Mouse (Mus musculus): Measurements from ENCODE around the gene Wdr83. TPM values are rescaled to one million over a fixed set of nuclear protein-coding genes. Genes with fewer than 3 reads are reported as not detected.
A peak's percentile ranks its signal among the peaks of the same experiment; 100 is the strongest.

Wdr83 gene
- polyA plus RNA-seq, 1 experiment from 2014 or later = 47.0 TPM

- Histone ChIP-seq H3K27ac (ENCODE audit: low read length) (no peak overlapping the region), H3K9ac (ENCODE audit: low read length) (no peak overlapping the region), H3K27me3 (ENCODE audit: control insufficient read depth, insufficient read depth, low read length) (no peaks in the 10 kb centered on the region), H3K36me3 (ENCODE audit: control insufficient read depth, insufficient read depth) (peaks cover 36% of the 10 kb centered on the region), H3K4me2 (ENCODE audit: low read depth, low read length) (no peak overlapping the region), H3K9me3 (replicated peaks; ENCODE audit: control insufficient read depth, low read length) (no peaks in the 10 kb centered on the region), H3K4me1 (ENCODE audit: control insufficient read depth, insufficient read depth, low read length) (peaks cover 3% of the 10 kb centered on the region), H3K4me3 (ENCODE audit: low read length) (no peak overlapping the region)
- WGBS = 79% methylated on average over 7 of the region's 7 CpGs
- ATAC-seq (replicated peaks; ENCODE audit: extremely low read depth, insufficient read depth, low FRiP score) = no peak
Observed at GRCm38 (mm10) chr8:85057367-85057766, 23.7 kb downstream of the Wdr83 start.

GRCm38 (mm10) chr8:85043619-85044018, 37.5 kb downstream of the Wdr83 start:
- H3K9ac ChIP-seq (ENCODE audit: low read length) = no peak overlapping the region

GRCm38 (mm10) chr8:85037681-85038531, 43.2 kb downstream of the Wdr83 start:
- peaks cover 20% of the 10 kb centered on the region for H3K4me1 ChIP-seq (ENCODE audit: control insufficient read depth, insufficient read depth, low read length)
- peak overlapping the region; percentile 98 for H3K27ac ChIP-seq (ENCODE audit: low read length)
- ATAC-seq (replicated peaks; ENCODE audit: extremely low read depth, insufficient read depth, low FRiP score) = no peak
- peak overlapping the region; percentile 87 for H3K4me2 ChIP-seq (ENCODE audit: low read depth, low read length)
- H3K36me3 ChIP-seq (ENCODE audit: control insufficient read depth, insufficient read depth) = peaks cover 12% of the 10 kb centered on the region
- H3K9ac ChIP-seq (ENCODE audit: low read length) = peak overlapping the region; percentile 96
- under 1% methylated on average over 57 of the region's 57 CpGs for WGBS
- H3K27me3 ChIP-seq (ENCODE audit: control insufficient read depth, insufficient read depth, low read length) = no peaks in the 10 kb centered on the region
- no peaks in the 10 kb centered on the region for H3K9me3 ChIP-seq (replicated peaks; ENCODE audit: control insufficient read depth, low read length)
- peak overlapping the region; percentile 95 for H3K4me3 ChIP-seq (ENCODE audit: low read length)

More at GRCm38 (mm10) chr8:85043619-85044018, 37.5 kb downstream of the Wdr83 start:
- Histone ChIP-seq H3K36me3 (ENCODE audit: control insufficient read depth, insufficient read depth) (peaks cover 55% of the 10 kb centered on the region), H3K27me3 (ENCODE audit: control insufficient read depth, insufficient read depth, low read length) (no peaks in the 10 kb centered on the region), H3K4me2 (ENCODE audit: low read depth, low read length) (no peak overlapping the region), H3K4me3 (ENCODE audit: low read length) (no peak overlapping the region), H3K9me3 (replicated peaks; ENCODE audit: control insufficient read depth, low read length) (no peaks in the 10 kb centered on the region), H3K27ac (ENCODE audit: low read length) (no peak overlapping the region), H3K4me1 (ENCODE audit: control insufficient read depth, insufficient read depth, low read length) (peaks cover 4% of the 10 kb centered on the region)
- no peak for ATAC-seq (replicated peaks; ENCODE audit: extremely low read depth, insufficient read depth, low FRiP score)
- WGBS = 94% methylated on average over 6 of the region's 6 CpGs

GRCm38 (mm10) chr8:85037366-85037680, 43.8 kb downstream of the Wdr83 start:
- Histone ChIP-seq H3K9me3 (replicated peaks; ENCODE audit: control insufficient read depth, low read length) (no peaks in the 10 kb centered on the region), H3K4me1 (ENCODE audit: control insufficient read depth, insufficient read depth, low read length) (peaks cover 20% of the 10 kb centered on the region), H3K9ac (ENCODE audit: low read length) (peak overlapping the region; percentile 96), H3K4me3 (ENCODE audit: low read length) (peak overlapping the region; percentile 95), H3K27me3 (ENCODE audit: control insufficient read depth, insufficient read depth, low read length) (no peaks in the 10 kb centered on the region), H3K27ac (ENCODE audit: low read length) (peak overlapping the region; percentile 98), H3K4me2 (ENCODE audit: low read depth, low read length) (peak overlapping the region; percentile 87), H3K36me3 (ENCODE audit: control insufficient read depth, insufficient read depth) (peaks cover 16% of the 10 kb centered on the region)
- peak; percentile 11 for ATAC-seq (replicated peaks; ENCODE audit: extremely low read depth, insufficient read depth, low FRiP score)
- under 1% methylated on average over 14 of the region's 14 CpGs for WGBS

- Histone ChIP-seq H3K4me3 (ENCODE audit: low read length) (peak within 1 kb of the TSS; percentile 95), H3K27me3 (ENCODE audit: control insufficient read depth, insufficient read depth, low read length) (no peaks in the 10 kb centered on the region), H3K9ac (ENCODE audit: low read length) (peak within 1 kb of the TSS; percentile 96), H3K4me1 (ENCODE audit: control insufficient read depth, insufficient read depth, low read length) (peaks cover 20% of the 10 kb centered on the region), H3K27ac (ENCODE audit: low read length) (peak within 1 kb of the TSS; percentile 98), H3K4me2 (ENCODE audit: low read depth, low read length) (peak within 1 kb of the TSS; percentile 98), H3K9me3 (replicated peaks; ENCODE audit: control insufficient read depth, low read length) (no peaks in the 10 kb centered on the region), H3K36me3 (ENCODE audit: control insufficient read depth, insufficient read depth) (peaks cover 19% of the 10 kb centered on the region)
- under 1% methylated on average over 53 of the region's 59 CpGs for WGBS
- peak; percentile 92 for ATAC-seq (replicated peaks; ENCODE audit: extremely low read depth, insufficient read depth, low FRiP score)
Observed at GRCm38 (mm10) chr8:85036718-85037365, 44.3 kb downstream of the Wdr83 start, which contains the start of gene Tnpo2. Gene Tnpo2, plus strand, starts transcription at chr8:85036915.

- no peaks in the 10 kb centered on the region for H3K27me3 ChIP-seq (ENCODE audit: control insufficient read depth, insufficient read depth, low read length)
- peak; percentile 29 for ATAC-seq (replicated peaks; ENCODE audit: extremely low read depth, insufficient read depth, low FRiP score)
- H3K27ac ChIP-seq (ENCODE audit: low read length) = peak overlapping the region; percentile 90
- H3K4me1 ChIP-seq (ENCODE audit: control insufficient read depth, insufficient read depth, low read length) = peaks cover 20% of the 10 kb centered on the region
- peak overlapping the region; percentile 96 for H3K9ac ChIP-seq (ENCODE audit: low read length)
- H3K4me3 ChIP-seq (ENCODE audit: low read length) = peak overlapping the region; percentile 95
- H3K9me3 ChIP-seq (replicated peaks; ENCODE audit: control insufficient read depth, low read length) = no peaks in the 10 kb centered on the region
- WGBS = 0% methylated on average over 9 of the region's 9 CpGs
- peaks cover 20% of the 10 kb centered on the region for H3K36me3 ChIP-seq (ENCODE audit: control insufficient read depth, insufficient read depth)
- peak overlapping the region; percentile 98 for H3K4me2 ChIP-seq (ENCODE audit: low read depth, low read length)
Observed at GRCm38 (mm10) chr8:85036381-85036717, 44.8 kb downstream of the Wdr83 start.

- peak overlapping the region; percentile 96 for H3K9ac ChIP-seq (ENCODE audit: low read length)
- no peaks in the 10 kb centered on the region for H3K27me3 ChIP-seq (ENCODE audit: control insufficient read depth, insufficient read depth, low read length)
- 0 out of 2 replicates have a peak, but pooled peaks have one; percentile 1 for ATAC-seq (replicated peaks; ENCODE audit: extremely low read depth, insufficient read depth, low FRiP score)
- no peaks in the 10 kb centered on the region for H3K9me3 ChIP-seq (replicated peaks; ENCODE audit: control insufficient read depth, low read length)
- peaks cover 20% of the 10 kb centered on the region for H3K4me1 ChIP-seq (ENCODE audit: control insufficient read depth, insufficient read depth, low read length)
- H3K4me3 ChIP-seq (ENCODE audit: low read length) = peak overlapping the region; percentile 95
- H3K36me3 ChIP-seq (ENCODE audit: control insufficient read depth, insufficient read depth) = peaks cover 21% of the 10 kb centered on the region
- WGBS = 1% methylated on average over 15 of the region's 15 CpGs
- peak overlapping the region; percentile 90 for H3K27ac ChIP-seq (ENCODE audit: low read length)
- peak overlapping the region; percentile 98 for H3K4me2 ChIP-seq (ENCODE audit: low read depth, low read length)
Observed at GRCm38 (mm10) chr8:85035728-85036310, 45.3 kb downstream of the Wdr83 start.

- no peak for ATAC-seq (replicated peaks; ENCODE audit: extremely low read depth, insufficient read depth, low FRiP score)
- Histone ChIP-seq H3K4me2 (ENCODE audit: low read depth, low read length) (peak overlapping the region; percentile 98), H3K9me3 (replicated peaks; ENCODE audit: control insufficient read depth, low read length) (no peaks in the 10 kb centered on the region), H3K36me3 (ENCODE audit: control insufficient read depth, insufficient read depth) (peaks cover 21% of the 10 kb centered on the region), H3K4me1 (ENCODE audit: control insufficient read depth, insufficient read depth, low read length) (peaks cover 20% of the 10 kb centered on the region), H3K4me3 (ENCODE audit: low read length) (peak overlapping the region; percentile 95), H3K9ac (ENCODE audit: low read length) (peak overlapping the region; percentile 96), H3K27ac (ENCODE audit: low read length) (peak overlapping the region; percentile 90), H3K27me3 (ENCODE audit: control insufficient read depth, insufficient read depth, low read length) (no peaks in the 10 kb centered on the region)
- 4% methylated on average over 12 of the region's 12 CpGs for WGBS
Observed at GRCm38 (mm10) chr8:85035165-85035727, 45.9 kb downstream of the Wdr83 start.

Data from heart, embryonic 16.5 days (tissue).